Mouse (Mus musculus): ENCODE data around the gene Sft2d1.

GRCm38 (mm10) chr17:8357498-8357897 lies 46.6 kb downstream of the Sft2d1 start:
- TF ChIP-seq CTCF (IDR thresholded peaks at IDR 0.05; ENCODE audit: low read depth): no peak
- no peak for TF ChIP-seq EP300 (IDR thresholded peaks at IDR 0.05; ENCODE audit: low read depth)
